Mouse (Mus musculus) midbrain, embryonic 15.5 days (tissue): ENCODE data around the gene Ercc1. TPM values are rescaled to one million over a fixed set of nuclear protein-coding genes. Genes with fewer than 3 reads are reported as not detected.

Experiments used
- ATAC-seq: fragments of 200-750 bp; cut with Nextera tagmentation; replicated peaks from 2 replicates; pipeline ENCODE4 v1.8.0; 2017; ENCODE audit warnings: moderate TSS enrichment
- H3K27ac ChIP-seq: fragments of 300-500 bp; sonication (generic); 2 replicates; pipeline ENCODE4 v1.5.1; 2015; ENCODE audit warnings: mild to moderate bottlenecking, inconsistent platforms
- H3K27me3 ChIP-seq: fragments of 300-500 bp; sonication (generic); replicated peaks from 2 replicates; pipeline ENCODE4 v1.6.1; 2015; ENCODE audit warnings: inconsistent platforms
- H3K36me3 ChIP-seq: fragments of 300-500 bp; sonication (generic); replicated peaks from 2 replicates; pipeline ENCODE4 v1.6.1; 2015; ENCODE audit warnings: inconsistent platforms
- H3K4me1 ChIP-seq: fragments of 300-500 bp; sonication (generic); 2 replicates; pipeline ENCODE4 v1.6.1; 2015; ENCODE audit warnings: inconsistent platforms
- H3K4me2 ChIP-seq: fragments of 300-500 bp; sonication (generic); 2 replicates; pipeline ENCODE4 v1.6.1; 2015; ENCODE audit warnings: inconsistent platforms, mild to moderate bottlenecking, moderate library complexity
- H3K4me3 ChIP-seq: fragments of 300-500 bp; sonication (generic); 2 replicates; pipeline ENCODE4 v1.5.1; 2015; ENCODE audit warnings: mild to moderate bottlenecking, inconsistent platforms
- H3K9ac ChIP-seq: fragments of 300-500 bp; sonication (generic); 2 replicates; pipeline ENCODE4 v1.6.1; 2015; ENCODE audit warnings: mild to moderate bottlenecking, inconsistent platforms
- H3K9me3 ChIP-seq: fragments of 300-500 bp; sonication (generic); 2 replicates; pipeline ENCODE4 v1.6.1; 2016; ENCODE audit warnings: inconsistent platforms
- WGBS: fragments of 180-500 bp; shearing (Covaris S2); methylation state at CpG from one replicate; pipeline ENCODE4 v1.1.7; 2015; ENCODE audit warnings: mixed read lengths; 5-methylcytosine and 5-hydroxymethylcytosine counted together
- polyA plus RNA-seq: library from polyadenylated mRNA; unstranded; fragments of >200 nt; fragmentation: Nextera tagmentation; extraction: Ambion mirVana; gene quantifications from 2 replicates; pipeline ENCODE4 v1.2.1, GENCODE M21; 2015

Gene Ercc1
- polyA plus RNA-seq, 1 experiment from 2014 or later: 83.3 TPM

GRCm38 (mm10) chr7:19360944-19361343, 16.4 kb downstream of the Ercc1 start:
- peaks cover 8% of the 10 kb centered on the region; the same call in 1 of the 2 replicates for H3K36me3 ChIP-seq
- H3K27ac ChIP-seq: 0 out of 2 replicates have a peak overlapping the region, but pooled peaks have one; percentile 7
- peaks cover 34% of the 10 kb centered on the region for H3K4me1 ChIP-seq
- no peaks in the 10 kb centered on the region for H3K9me3 ChIP-seq
- peak overlapping the region; percentile 42 for H3K9ac ChIP-seq
- H3K27me3 ChIP-seq: peaks cover 5% of the 10 kb centered on the region; the same call in 1 of the 2 replicates
- peak overlapping the region; percentile 74 for H3K4me3 ChIP-seq
- peak; percentile 59 for ATAC-seq
- under 1% methylated on average over 27 of the region's 27 CpGs for WGBS
- peak overlapping the region; percentile 96 for H3K4me2 ChIP-seq

- H3K36me3 ChIP-seq: peaks cover 3% of the 10 kb centered on the region; the same call in 1 of the 2 replicates
- ATAC-seq: no peak
- H3K9me3 ChIP-seq: no peaks in the 10 kb centered on the region
- peaks cover 34% of the 10 kb centered on the region for H3K4me1 ChIP-seq
- peaks cover 5% of the 10 kb centered on the region; the same call in 1 of the 2 replicates for H3K27me3 ChIP-seq
- H3K9ac ChIP-seq: peak overlapping the region; percentile 42; the same call in 1 of the 2 replicates
- H3K4me3 ChIP-seq: peak overlapping the region; percentile 74
- H3K27ac ChIP-seq: no peak overlapping the region
- H3K4me2 ChIP-seq: peak overlapping the region; percentile 96
- 13% methylated on average over 16 of the region's 16 CpGs for WGBS
These were observed 17.1 kb downstream of the Ercc1 start for GRCm38 (mm10) chr7:19361720-19362119.

GRCm38 (mm10) chr7:19362276-19362675, 17.7 kb downstream of the Ercc1 start:
- H3K4me3 ChIP-seq: no peak overlapping the region
- no peak overlapping the region for H3K4me2 ChIP-seq
- peaks cover under 1% of the 10 kb centered on the region; the same call in 1 of the 2 replicates for H3K36me3 ChIP-seq
- ATAC-seq: no peak
- H3K27me3 ChIP-seq: peaks cover 5% of the 10 kb centered on the region; the same call in 1 of the 2 replicates
- no peak overlapping the region for H3K9ac ChIP-seq
- peaks cover 34% of the 10 kb centered on the region for H3K4me1 ChIP-seq
- H3K9me3 ChIP-seq: no peaks in the 10 kb centered on the region
- H3K27ac ChIP-seq: no peak overlapping the region
- 25% methylated on average over 4 of the region's 4 CpGs for WGBS

- H3K9me3 ChIP-seq: no peaks in the 10 kb centered on the region
- H3K4me1 ChIP-seq: peaks cover 23% of the 10 kb centered on the region
- H3K9ac ChIP-seq: no peak overlapping the region
- no peak for ATAC-seq
- H3K27ac ChIP-seq: no peak overlapping the region
- H3K36me3 ChIP-seq: no peaks in the 10 kb centered on the region
- H3K27me3 ChIP-seq: peaks cover 5% of the 10 kb centered on the region; the same call in 1 of the 2 replicates
- H3K4me3 ChIP-seq: no peak overlapping the region
- WGBS: 3% methylated on average over 17 of the region's 18 CpGs
- no peak overlapping the region for H3K4me2 ChIP-seq
These were observed 19.3 kb downstream of the Ercc1 start for GRCm38 (mm10) chr7:19363881-19364280.

GRCm38 (mm10) chr7:19365376-19365775, 20.8 kb downstream of the Ercc1 start:
- no peak overlapping the region for H3K27ac ChIP-seq
- WGBS: 85% methylated on average over 4 of the region's 4 CpGs
- ATAC-seq: no peak
- H3K4me2 ChIP-seq: no peak overlapping the region
- no peak overlapping the region for H3K9ac ChIP-seq
- H3K9me3 ChIP-seq: no peaks in the 10 kb centered on the region
- peaks cover 25% of the 10 kb centered on the region for H3K4me1 ChIP-seq
- H3K27me3 ChIP-seq: peaks cover 5% of the 10 kb centered on the region; the same call in 1 of the 2 replicates
- no peak overlapping the region for H3K4me3 ChIP-seq
- no peaks in the 10 kb centered on the region for H3K36me3 ChIP-seq

- H3K4me2 ChIP-seq: no peak overlapping the region
- no peak overlapping the region for H3K27ac ChIP-seq
- WGBS: 28% methylated on average over 16 of the region's 16 CpGs
- H3K27me3 ChIP-seq: no peaks in the 10 kb centered on the region
- no peak overlapping the region for H3K4me3 ChIP-seq
- peaks cover 6% of the 10 kb centered on the region for H3K4me1 ChIP-seq
- H3K9me3 ChIP-seq: no peaks in the 10 kb centered on the region
- H3K36me3 ChIP-seq: no peaks in the 10 kb centered on the region
- H3K9ac ChIP-seq: no peak overlapping the region
- ATAC-seq: no peak
These were observed 23.8 kb downstream of the Ercc1 start for GRCm38 (mm10) chr7:19368380-19368779.

GRCm38 (mm10) chr7:19369823-19370425, 25.3 kb downstream of the Ercc1 start:
- Histone ChIP-seq H3K27me3 (no peaks in the 10 kb centered on the region), H3K4me2 (peak overlapping the region; percentile 75), H3K27ac (no peak overlapping the region), H3K4me3 (peak overlapping the region; percentile 46), H3K9me3 (no peaks in the 10 kb centered on the region), H3K9ac (peak overlapping the region; percentile 56), H3K4me1 (peaks cover 6% of the 10 kb centered on the region), H3K36me3 (no peaks in the 10 kb centered on the region)
- WGBS: 10% methylated on average over 46 of the region's 46 CpGs
- peak; percentile 85 for ATAC-seq

GRCm38 (mm10) chr7:19373367-19373766, 28.8 kb downstream of the Ercc1 start:
- Histone ChIP-seq H3K36me3 (no peaks in the 10 kb centered on the region), H3K4me3 (no peak overlapping the region), H3K4me1 (peaks cover 6% of the 10 kb centered on the region), H3K27me3 (no peaks in the 10 kb centered on the region), H3K9ac (no peak overlapping the region), H3K27ac (no peak overlapping the region), H3K9me3 (no peaks in the 10 kb centered on the region), H3K4me2 (no peak overlapping the region)
- 78% methylated on average over 2 of the region's 2 CpGs for WGBS
- ATAC-seq: no peak

GRCm38 (mm10) chr7:19375368-19375767, 30.8 kb downstream of the Ercc1 start:
- 78% methylated on average over 18 of the region's 18 CpGs for WGBS
- H3K4me2 ChIP-seq: no peak overlapping the region

GRCm38 (mm10) chr7:19376019-19376418, 31.4 kb downstream of the Ercc1 start:
- WGBS: 90% methylated on average over 4 of the region's 4 CpGs
- no peak for ATAC-seq
- Histone ChIP-seq H3K27me3 (no peaks in the 10 kb centered on the region), H3K36me3 (no peaks in the 10 kb centered on the region), H3K4me3 (no peak overlapping the region), H3K27ac (no peak overlapping the region), H3K4me2 (no peak overlapping the region), H3K9me3 (no peaks in the 10 kb centered on the region), H3K4me1 (no peaks in the 10 kb centered on the region), H3K9ac (no peak overlapping the region)

More at GRCm38 (mm10) chr7:19375368-19375767, 30.8 kb downstream of the Ercc1 start:
- 0 out of 2 replicates have a peak, but pooled peaks have one; percentile 7 for ATAC-seq
- Histone ChIP-seq H3K4me1 (no peaks in the 10 kb centered on the region; the same call in 1 of the 2 replicates), H3K36me3 (no peaks in the 10 kb centered on the region), H3K9me3 (no peaks in the 10 kb centered on the region), H3K4me3 (no peak overlapping the region), H3K27me3 (no peaks in the 10 kb centered on the region), H3K9ac (no peak overlapping the region), H3K27ac (no peak overlapping the region)

- Histone ChIP-seq H3K27ac (no peak overlapping the region), H3K4me1 (peaks cover 8% of the 10 kb centered on the region), H3K9me3 (no peaks in the 10 kb centered on the region), H3K36me3 (no peaks in the 10 kb centered on the region), H3K9ac (no peak overlapping the region), H3K27me3 (no peaks in the 10 kb centered on the region), H3K4me2 (no peak overlapping the region), H3K4me3 (no peak overlapping the region)
- WGBS: 64% methylated on average over 8 of the region's 8 CpGs
- no peak for ATAC-seq
These were observed 33.5 kb downstream of the Ercc1 start for GRCm38 (mm10) chr7:19378049-19378448.

GRCm38 (mm10) chr7:19381377-19382165, 37.0 kb downstream of the Ercc1 start, which contains the start of gene Ercc2:
Gene Ercc2, plus strand, starts transcription at chr7:19382010.
- H3K4me2 ChIP-seq: peak within 1 kb of the TSS; percentile 90
- H3K9me3 ChIP-seq: no peaks in the 10 kb centered on the region
- H3K36me3 ChIP-seq: peaks cover 7% of the 10 kb centered on the region
- H3K4me3 ChIP-seq: peak within 1 kb of the TSS; percentile 97
- WGBS: 7% methylated on average over 48 of the region's 48 CpGs
- peak within 1 kb of the TSS; percentile 69 for H3K27ac ChIP-seq
- ATAC-seq: peak; percentile 96
- peaks cover 21% of the 10 kb centered on the region for H3K4me1 ChIP-seq
- H3K9ac ChIP-seq: peak within 1 kb of the TSS; percentile 89
- no peaks in the 10 kb centered on the region for H3K27me3 ChIP-seq
